Mouse (Mus musculus) kidney, postnatal 0 days (tissue): ENCODE measurements around the gene Cdc14b. TPM values are rescaled to one million over a fixed set of nuclear protein-coding genes. Genes with fewer than 3 reads are reported as not detected.
A peak's percentile ranks its signal among the peaks of the same experiment; 100 is the strongest.

Experiments used
- ATAC-seq: fragments of 200-750 bp; cut with Nextera tagmentation; replicated peaks from 2 replicates; pipeline ENCODE4 v1.8.0; 2017; ENCODE audit warnings: low read depth, moderate number of reproducible peaks, moderate TSS enrichment, moderate library complexity; ENCODE audit not compliant: low FRiP score
- DNase-seq: peaks from one replicate; pipeline ENCODE4 v3.0.0-alpha.2; 2016; ENCODE audit warnings: low spot score
- H3K27ac ChIP-seq: fragments of 300-500 bp; sonication (generic); 2 replicates; pipeline ENCODE4 v1.5.1; 2014; ENCODE audit warnings: mild to moderate bottlenecking
- H3K27me3 ChIP-seq: fragments of 300-500 bp; sonication (generic); 2 replicates; pipeline ENCODE4 v1.6.1; 2014; ENCODE audit warnings: low read length, mixed read lengths; ENCODE audit not compliant: insufficient read depth
- H3K36me3 ChIP-seq: fragments of 300-500 bp; sonication (generic); 2 replicates; pipeline ENCODE4 v1.6.1; 2014; ENCODE audit warnings: low read length, mixed read lengths; ENCODE audit not compliant: insufficient read depth
- H3K4me1 ChIP-seq: fragments of 300-500 bp; sonication (generic); replicated peaks from 2 replicates; pipeline ENCODE4 v1.6.1; 2014; ENCODE audit warnings: antibody characterized with exemption, low read length, mixed read lengths; ENCODE audit not compliant: insufficient read depth
- H3K4me2 ChIP-seq: fragments of 300-500 bp; sonication (generic); 2 replicates; pipeline ENCODE4 v1.6.1; 2014; ENCODE audit warnings: mild to moderate bottlenecking, low read length, moderate library complexity, mixed read lengths
- H3K4me3 ChIP-seq: fragments of 300-500 bp; sonication (generic); replicated peaks from 2 replicates; pipeline ENCODE4 v1.5.1; 2014; ENCODE audit warnings: low read depth, low read length
- H3K9ac ChIP-seq: fragments of 300-500 bp; sonication (generic); 2 replicates; pipeline ENCODE4 v1.6.1; 2014; ENCODE audit warnings: low read depth, low read length
- H3K9me3 ChIP-seq: fragments of 300-500 bp; sonication (generic); replicated peaks from 2 replicates; pipeline ENCODE4 v1.6.1; 2016; ENCODE audit warnings: low read length, inconsistent platforms, mixed read lengths
- CTCF ChIP-seq: IDR thresholded peaks from 2 replicates; pipeline ENCODE4 v1.5.1; 2016; ENCODE audit warnings: antibody characterized with exemption, low read depth, mild to moderate bottlenecking, moderate library complexity
- WGBS: fragments of 180-500 bp; shearing (Covaris S2); extraction: QIAGEN DNeasy Blood & Tissue Kit; methylation state at CpG from one replicate; pipeline ENCODE4 v1.1.7; 2014; 5-methylcytosine and 5-hydroxymethylcytosine counted together
- polyA plus RNA-seq: library from polyadenylated mRNA; unstranded; fragments of >200 nt; fragmentation: Nextera tagmentation; extraction: Ambion mirVana; gene quantifications from 2 replicates; pipeline ENCODE4 v1.2.1, GENCODE M21; 2015

Cdc14b gene
- polyA plus RNA-seq, 1 experiment from 2014 or later, result 7.3 TPM

GRCm38 (mm10) chr13:64208146-64208545 lies 66.9 kb downstream of the Cdc14b start:
- H3K27me3 ChIP-seq, result no peaks in the 10 kb centered on the region
- WGBS, result 91% methylated on average over 6 of the region's 6 CpGs
- no peak overlapping the region for H3K4me2 ChIP-seq
- H3K36me3 ChIP-seq, result no peaks in the 10 kb centered on the region
- H3K4me1 ChIP-seq, result no peaks in the 10 kb centered on the region
- DNase-seq, result no peak
- no peak for ATAC-seq
- H3K9ac ChIP-seq, result no peak overlapping the region
- H3K27ac ChIP-seq, result no peak overlapping the region
- TF ChIP-seq CTCF, result no peak
- H3K9me3 ChIP-seq, result no peaks in the 10 kb centered on the region
- H3K4me3 ChIP-seq, result no peak overlapping the region

DNA sequence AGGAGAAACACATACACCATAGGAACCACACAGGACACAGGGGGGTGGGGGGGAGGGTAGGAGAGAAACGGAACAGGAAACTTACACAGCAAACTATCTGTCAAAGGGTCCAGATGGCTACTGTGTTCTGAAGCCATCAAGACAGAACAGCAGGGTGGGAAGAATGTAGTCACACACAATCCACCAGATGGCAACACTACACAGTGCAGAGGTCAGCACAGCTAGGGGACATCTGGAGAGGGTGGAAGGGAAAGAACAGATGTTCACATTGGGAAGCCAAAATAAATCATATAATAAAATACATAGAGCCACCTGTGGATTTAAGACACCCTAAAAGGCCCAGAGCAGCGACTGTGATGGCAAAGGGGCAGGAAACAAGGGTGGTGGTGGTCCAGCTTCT lies 69.9 kb downstream of the Cdc14b start:
- no peak overlapping the region for H3K4me2 ChIP-seq
- H3K4me3 ChIP-seq, result no peak overlapping the region
- peak; percentile 29 for DNase-seq
- ATAC-seq, result peak; percentile 66
- H3K9ac ChIP-seq, result no peak overlapping the region
- no peaks in the 10 kb centered on the region for H3K36me3 ChIP-seq
- H3K9me3 ChIP-seq, result no peaks in the 10 kb centered on the region
- TF ChIP-seq CTCF, result peak; percentile 55; the same call in 1 of the 2 replicates
- 53% methylated on average over 2 of the region's 2 CpGs for WGBS
- H3K27me3 ChIP-seq, result no peaks in the 10 kb centered on the region
- H3K27ac ChIP-seq, result no peak overlapping the region
- H3K4me1 ChIP-seq, result no peaks in the 10 kb centered on the region

DNA sequence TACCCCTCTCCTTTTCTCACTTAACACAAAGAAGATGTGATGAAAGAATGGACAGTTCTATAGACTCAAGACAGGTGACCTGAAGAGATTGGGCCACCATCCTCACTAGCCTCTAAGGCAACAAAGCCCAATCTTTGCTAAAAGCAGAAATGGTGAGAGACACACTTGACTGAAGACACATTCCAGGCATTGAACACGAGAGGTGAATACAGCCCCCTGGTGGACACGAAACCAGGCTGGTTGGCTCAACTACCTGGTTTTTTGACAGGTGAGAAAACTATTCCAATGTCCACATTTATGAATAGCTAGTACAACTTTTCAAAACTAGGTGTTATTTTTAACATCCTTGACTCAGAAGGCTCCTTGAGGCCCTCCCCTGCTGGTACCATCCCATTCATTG lies 70.4 kb downstream of the Cdc14b start:
- Histone ChIP-seq H3K27ac (no peak overlapping the region), H3K36me3 (no peaks in the 10 kb centered on the region), H3K4me2 (no peak overlapping the region), H3K9ac (no peak overlapping the region), H3K9me3 (no peaks in the 10 kb centered on the region), H3K27me3 (no peaks in the 10 kb centered on the region), H3K4me3 (no peak overlapping the region), H3K4me1 (no peaks in the 10 kb centered on the region)
- 55% methylated on average over 2 of the region's 2 CpGs for WGBS
- DNase-seq (peak; percentile 33), ATAC-seq (no peak)
- TF ChIP-seq CTCF, result peak; percentile 68

DNA sequence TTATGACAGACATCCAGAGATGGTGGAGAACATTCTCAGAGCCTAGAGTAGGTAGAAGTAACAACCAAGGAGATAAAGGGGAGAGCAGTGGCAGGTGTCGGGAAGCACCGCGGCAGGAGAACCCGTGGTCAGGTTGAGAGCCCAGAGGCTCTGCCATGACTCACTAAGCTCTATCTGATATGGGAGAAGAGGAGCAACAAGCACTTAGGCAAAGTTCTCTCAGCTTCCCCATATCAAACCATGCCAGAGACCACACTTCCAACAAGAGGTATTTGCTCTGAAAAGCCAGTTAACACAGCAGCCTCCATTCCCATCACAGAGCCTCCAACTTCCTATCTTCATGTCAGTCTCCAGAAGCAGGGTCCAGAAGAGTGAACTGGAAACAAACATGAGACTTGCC lies 74.2 kb downstream of the Cdc14b start:
- no peak for ATAC-seq
- H3K27ac ChIP-seq, result no peak overlapping the region
- no peak overlapping the region for H3K4me3 ChIP-seq
- no peaks in the 10 kb centered on the region for H3K27me3 ChIP-seq
- WGBS, result 92% methylated on average over 4 of the region's 4 CpGs
- TF ChIP-seq CTCF, result no peak
- no peaks in the 10 kb centered on the region for H3K36me3 ChIP-seq
- H3K4me1 ChIP-seq, result no peaks in the 10 kb centered on the region
- no peaks in the 10 kb centered on the region for H3K9me3 ChIP-seq
- no peak for DNase-seq
- H3K4me2 ChIP-seq, result no peak overlapping the region
- no peak overlapping the region for H3K9ac ChIP-seq

DNA sequence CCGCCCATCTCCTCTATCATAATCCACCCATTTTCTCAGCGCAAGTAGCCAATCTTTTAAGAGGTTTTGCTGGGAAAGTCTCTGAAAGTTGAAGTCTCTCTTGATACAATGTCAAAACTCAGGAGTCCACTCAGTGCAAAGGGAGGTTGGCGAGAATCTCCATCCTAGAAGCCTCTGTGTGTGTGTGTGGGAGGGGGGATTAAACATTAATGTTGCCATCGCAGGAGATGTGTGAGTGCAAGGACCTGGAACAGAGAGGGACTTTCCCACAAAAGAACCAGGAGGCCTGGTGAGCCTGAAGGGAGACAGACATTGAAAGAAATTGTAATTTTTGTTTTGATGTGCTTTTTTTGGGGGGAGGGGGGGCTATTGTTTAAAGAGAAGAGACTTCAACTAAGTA lies 76.8 kb downstream of the Cdc14b start:
- no peaks in the 10 kb centered on the region for H3K36me3 ChIP-seq
- DNase-seq, result no peak
- H3K9me3 ChIP-seq, result no peaks in the 10 kb centered on the region
- 65% methylated on average over 4 of the region's 4 CpGs for WGBS
- ATAC-seq, result 0 out of 2 replicates have a peak, but pooled peaks have one; percentile 54
- H3K27me3 ChIP-seq, result no peaks in the 10 kb centered on the region
- TF ChIP-seq CTCF, result no peak
- H3K4me3 ChIP-seq, result no peak overlapping the region
- H3K9ac ChIP-seq, result no peak overlapping the region
- H3K4me1 ChIP-seq, result no peaks in the 10 kb centered on the region
- no peak overlapping the region for H3K4me2 ChIP-seq
- no peak overlapping the region for H3K27ac ChIP-seq

DNA sequence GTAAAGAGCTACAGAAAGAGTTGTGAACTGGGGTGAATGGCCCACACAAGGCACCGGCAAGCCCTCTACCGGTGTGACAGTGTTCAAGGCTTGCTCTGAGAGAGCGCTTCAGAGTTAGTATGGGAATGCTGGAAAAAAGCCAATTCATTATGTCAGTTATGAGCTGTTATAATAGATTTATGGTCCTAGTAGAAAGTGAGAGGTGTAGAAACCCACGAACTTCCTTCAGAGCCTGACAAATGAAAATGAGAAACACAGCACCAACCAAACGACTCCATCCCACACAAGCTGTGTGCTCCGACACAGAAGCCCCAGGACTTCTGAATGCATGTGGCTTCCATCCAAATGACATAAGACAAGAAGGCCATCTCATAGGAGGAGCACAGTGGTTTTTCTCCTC lies 77.2 kb downstream of the Cdc14b start:
- no peak overlapping the region for H3K4me2 ChIP-seq
- H3K9me3 ChIP-seq, result no peaks in the 10 kb centered on the region
- ATAC-seq, result no peak
- H3K9ac ChIP-seq, result no peak overlapping the region
- no peak overlapping the region for H3K27ac ChIP-seq
- no peaks in the 10 kb centered on the region for H3K27me3 ChIP-seq
- no peaks in the 10 kb centered on the region for H3K4me1 ChIP-seq
- WGBS, result 75% methylated on average over 6 of the region's 6 CpGs
- no peak overlapping the region for H3K4me3 ChIP-seq
- no peak for DNase-seq
- H3K36me3 ChIP-seq, result no peaks in the 10 kb centered on the region
- no peak for TF ChIP-seq CTCF

DNA sequence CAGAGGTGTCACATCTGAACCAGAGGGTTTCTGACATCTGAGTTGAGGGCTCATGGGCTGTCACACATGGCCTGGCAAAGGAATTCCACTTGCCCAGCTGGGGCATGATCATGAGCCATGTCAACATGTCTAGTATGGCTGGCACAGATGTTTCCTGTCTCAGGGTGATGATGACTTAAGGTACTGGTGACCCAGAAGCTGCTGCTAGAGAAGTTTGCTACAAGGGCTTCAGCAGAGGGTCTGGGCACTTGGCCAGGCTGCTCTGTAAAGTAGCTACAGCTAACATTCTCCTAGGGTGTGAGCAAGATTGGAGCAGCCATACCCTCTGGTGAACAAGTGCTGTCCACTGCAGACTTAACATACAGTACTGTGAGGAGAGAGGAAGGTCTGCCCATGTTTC lies 88.0 kb downstream of the Cdc14b start:
- no peaks in the 10 kb centered on the region for H3K27me3 ChIP-seq
- no peaks in the 10 kb centered on the region for H3K9me3 ChIP-seq
- no peak overlapping the region for H3K9ac ChIP-seq
- H3K27ac ChIP-seq, result no peak overlapping the region
- no peak overlapping the region for H3K4me2 ChIP-seq
- ATAC-seq (no peak), DNase-seq (peak; percentile 21)
- H3K4me3 ChIP-seq, result no peak overlapping the region
- H3K4me1 ChIP-seq, result no peaks in the 10 kb centered on the region
- H3K36me3 ChIP-seq, result peaks cover 13% of the 10 kb centered on the region; the same call in 1 of the 2 replicates
- no peak for TF ChIP-seq CTCF
